Mouse (Mus musculus) G1E (cell line): ENCODE measurements around the gene C77080. TPM values are rescaled to one million over a fixed set of nuclear protein-coding genes. Genes with fewer than 3 reads are reported as not detected.
A peak's percentile ranks its signal among the peaks of the same experiment; 100 is the strongest.

Source experiments
- ATAC-seq: 2 replicates; pipeline ENCODE4 v1.8.0; 2016; ENCODE audit warnings: mild to moderate bottlenecking; ENCODE audit not compliant: insufficient number of reproducible peaks, poor library complexity, low FRiP score, severe bottlenecking; ENCODE audit errors: extremely low read depth
- DNase-seq: peaks from one replicate; pipeline ENCODE4 v3.0.0; 2012; ENCODE audit warnings: low spot score
- H3K27me3 ChIP-seq: 2 replicates; pipeline ENCODE4 v1.6.1; 2012; ENCODE audit warnings: mild to moderate bottlenecking, low read length, inconsistent platforms; ENCODE audit not compliant: insufficient read depth
- H3K36me3 ChIP-seq: replicated peaks from 2 replicates; pipeline ENCODE3; 2012; ENCODE audit warnings: mild to moderate bottlenecking, inconsistent platforms
- H3K4me1 ChIP-seq: 2 replicates; pipeline ENCODE4 v1.6.1; 2012; ENCODE audit warnings: low read depth, low read length, inconsistent platforms, mixed read lengths; ENCODE audit not compliant: insufficient read depth
- H3K4me3 ChIP-seq: 2 replicates; pipeline ENCODE4 v1.5.1; 2012; ENCODE audit warnings: low read depth, mild to moderate bottlenecking, inconsistent platforms, low read length, moderate library complexity, mixed read lengths
- H3K9me3 ChIP-seq: replicated peaks from 2 replicates; pipeline ENCODE4 v1.6.1; 2012; ENCODE audit warnings: inconsistent platforms
- CTCF ChIP-seq: IDR thresholded peaks from 2 replicates; pipeline ENCODE4 v1.5.1; 2012; ENCODE audit warnings: low read depth, low read length, inconsistent platforms, mixed read lengths
- GATA1 ChIP-seq: IDR thresholded peaks from 2 replicates; pipeline ENCODE4 v1.6.1; 2012; ENCODE audit warnings: borderline replicate concordance, low read length, inconsistent platforms, mixed read lengths
- GATA2 ChIP-seq: IDR thresholded peaks from 2 replicates; pipeline ENCODE4 v1.6.1; 2012; ENCODE audit warnings: low read depth, low read length, inconsistent platforms, borderline replicate concordance
- POLR2AphosphoS5 ChIP-seq: IDR thresholded peaks from 2 replicates; pipeline ENCODE4 v1.6.1; 2012; ENCODE audit warnings: low read depth, low read length, inconsistent platforms; ENCODE audit not compliant: insufficient replicate concordance
- TAL1 ChIP-seq: conservative IDR thresholded peaks from 2 replicates; pipeline ENCODE4 v1.6.1; 2012; ENCODE audit warnings: low read depth, low read length, inconsistent platforms, mixed read lengths
- polyA plus RNA-seq: library from polyadenylated mRNA; stranded (reverse); fragments of >175 nt; gene quantifications from 2 replicates; pipeline ENCODE4 v1.2.3, GENCODE M21; 2012
- total RNA-seq, 2 experiments: library from RNA; stranded (forward) in 1 of 2; stranded (reverse) in 1 of 2; fragments of 200-1000 nt in 1 of 2; fragments of >200 nt in 1 of 2; fragmentation: Nextera tagmentation in 1 of 2; gene quantifications; 2 replicates each; pipeline ENCODE4 v1.2.3; 2014 to 2017

C77080 gene
- total and polyA plus RNA-seq, 3 experiments = 23.6 to 196 (median 67.9) TPM

DNA sequence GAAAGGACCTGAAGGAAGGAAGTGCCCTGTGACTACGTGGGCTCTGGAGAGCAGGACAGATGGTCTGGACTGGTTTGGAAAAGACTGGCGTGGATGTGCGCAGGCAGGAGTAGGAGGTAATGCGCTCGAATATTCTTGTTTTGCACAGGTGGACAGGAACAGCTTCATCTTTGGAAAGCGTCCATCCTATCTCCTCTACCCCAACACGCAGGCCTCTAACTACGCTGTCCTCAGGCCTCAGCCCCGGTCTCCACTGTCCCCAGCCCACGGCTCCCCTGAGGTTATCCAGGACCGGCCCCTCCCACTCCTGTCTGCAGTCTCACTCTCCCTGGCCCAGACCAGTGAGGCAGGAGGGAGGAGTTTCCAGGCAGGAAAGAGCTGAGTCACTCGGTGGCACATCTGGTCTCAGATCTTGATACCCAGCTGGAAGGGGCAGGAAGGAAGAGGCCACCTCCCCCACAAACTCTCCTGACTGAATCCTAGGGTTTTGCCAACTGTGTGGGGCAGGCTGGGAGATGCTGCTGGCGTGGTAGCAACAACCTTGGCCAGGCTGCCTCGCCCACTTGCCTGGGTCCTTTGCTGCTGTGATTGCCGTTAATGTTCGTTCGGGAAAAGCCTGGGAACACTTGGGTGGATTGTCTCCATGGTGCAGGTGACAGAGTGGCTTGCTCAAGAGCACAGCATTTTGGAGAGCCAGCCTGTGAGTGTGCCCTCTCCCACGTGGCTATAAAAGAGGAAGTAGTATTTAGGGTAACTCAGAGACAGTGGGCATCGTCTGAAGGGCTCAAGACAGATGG, 2.2 kb upstream of the C77080 start:
- Histone ChIP-seq H3K27me3 (no peaks in the 10 kb centered on the region), H3K36me3 (no peaks in the 10 kb centered on the region), H3K4me3 (peak overlapping the region; percentile 66; the same call in 1 of the 2 replicates), H3K9me3 (no peaks in the 10 kb centered on the region), H3K4me1 (peaks cover 77% of the 10 kb centered on the region)
- no peak for DNase-seq
- no peak for TF ChIP-seq CTCF
- TF ChIP-seq POLR2AphosphoS5 = no peak
- no peak; the same call in 1 of the 2 replicates for TF ChIP-seq TAL1
- TF ChIP-seq GATA1 = no peak
- no peak for TF ChIP-seq GATA2
- peak; percentile 83 for ATAC-seq

DNA sequence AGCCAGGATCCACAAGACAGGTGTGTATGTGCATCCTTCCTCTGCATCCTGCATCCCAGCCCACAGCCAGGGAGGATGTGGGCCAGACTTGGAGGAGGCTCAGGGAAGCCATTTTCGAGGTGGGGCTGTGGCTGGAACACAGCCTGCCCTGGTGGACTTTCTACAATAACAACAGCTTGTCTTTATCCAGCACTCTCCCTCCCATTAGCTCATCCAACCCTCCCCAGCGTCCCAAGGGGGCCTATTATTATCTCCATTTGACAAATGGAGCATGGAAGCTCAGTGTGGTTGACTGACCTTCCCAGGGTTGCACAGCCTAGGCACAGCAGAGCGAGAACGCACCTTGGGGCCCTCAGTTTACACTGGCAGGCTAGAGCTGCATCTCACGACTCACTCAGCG, 526 bp downstream of the C77080 start:
- Histone ChIP-seq H3K4me1 (peaks cover 76% of the 10 kb centered on the region), H3K4me3 (peak overlapping the region; percentile 55; the same call in 1 of the 2 replicates), H3K27me3 (no peaks in the 10 kb centered on the region), H3K9me3 (no peaks in the 10 kb centered on the region), H3K36me3 (no peaks in the 10 kb centered on the region)
- TF ChIP-seq GATA1 = no peak
- TF ChIP-seq GATA2 = no peak
- TF ChIP-seq CTCF = no peak
- no peak for TF ChIP-seq TAL1
- TF ChIP-seq POLR2AphosphoS5 = no peak
- ATAC-seq (no peak), DNase-seq (no peak)

GRCm38 (mm10) chr4:129259101-129259500, 2.1 kb downstream of the C77080 start:
- H3K36me3 ChIP-seq = no peaks in the 10 kb centered on the region
- TF ChIP-seq POLR2AphosphoS5 (no peak), GATA1 (no peak), GATA2 (no peak), TAL1 (no peak), CTCF (no peak)
- peaks cover 82% of the 10 kb centered on the region for H3K4me1 ChIP-seq
- ATAC-seq = no peak
- no peaks in the 10 kb centered on the region for H3K9me3 ChIP-seq
- no peaks in the 10 kb centered on the region for H3K27me3 ChIP-seq
- DNase-seq = no peak
- H3K4me3 ChIP-seq = no peak overlapping the region

- peak; percentile 82 for ATAC-seq
- TF ChIP-seq GATA2 (no peak), TAL1 (0 out of 2 replicates have a peak, but pooled peaks have one; percentile 19)
- no peaks in the 10 kb centered on the region for H3K27me3 ChIP-seq
- peak overlapping the region; percentile 64; the same call in 1 of the 2 replicates for H3K4me3 ChIP-seq
- H3K9me3 ChIP-seq = no peaks in the 10 kb centered on the region
- peaks cover 78% of the 10 kb centered on the region for H3K4me1 ChIP-seq
- peak; percentile 78 for DNase-seq
- no peaks in the 10 kb centered on the region for H3K36me3 ChIP-seq
These were observed 4.5 kb downstream of the C77080 start for GRCm38 (mm10) chr4:129256450-129257380.

DNA sequence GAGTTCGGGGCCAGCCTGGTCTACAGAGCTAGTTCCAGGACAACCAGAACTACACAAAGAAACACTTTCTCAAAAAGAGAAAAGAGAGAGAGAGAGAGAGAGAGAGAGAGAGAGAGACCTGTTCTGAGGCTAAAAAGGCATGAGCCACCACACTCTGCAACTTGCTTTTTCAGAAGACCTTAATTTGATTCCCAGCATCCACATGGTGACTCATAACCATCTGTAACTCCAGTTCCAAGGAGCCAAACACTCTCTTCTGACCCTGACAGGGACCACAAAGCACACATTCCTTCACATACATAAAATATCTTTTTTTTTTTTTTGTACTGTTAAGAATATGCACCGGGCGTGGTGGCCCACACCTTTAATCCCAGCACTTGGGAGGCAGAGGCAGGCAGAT, 6.6 kb downstream of the C77080 start:
- no peak for TF ChIP-seq GATA1
- TF ChIP-seq POLR2AphosphoS5 = no peak
- no peak for TF ChIP-seq CTCF
- no peak for TF ChIP-seq GATA2
- no peak for TF ChIP-seq TAL1

GRCm38 (mm10) chr4:129252492-129252891, 8.7 kb downstream of the C77080 start:
- no peaks in the 10 kb centered on the region for H3K9me3 ChIP-seq
- DNase-seq (no peak), ATAC-seq (no peak)
- TF ChIP-seq GATA1 (no peak), CTCF (no peak), POLR2AphosphoS5 (no peak), GATA2 (no peak), TAL1 (no peak)
- H3K36me3 ChIP-seq = no peaks in the 10 kb centered on the region
- H3K27me3 ChIP-seq = no peaks in the 10 kb centered on the region
- peaks cover 88% of the 10 kb centered on the region for H3K4me1 ChIP-seq
- H3K4me3 ChIP-seq = no peak overlapping the region

More for the DNA sequence above, 6.6 kb downstream of the C77080 start:
- Histone ChIP-seq H3K27me3 (no peaks in the 10 kb centered on the region), H3K4me1 (peaks cover 77% of the 10 kb centered on the region), H3K4me3 (no peak overlapping the region), H3K36me3 (no peaks in the 10 kb centered on the region), H3K9me3 (no peaks in the 10 kb centered on the region)
- DNase-seq = no peak
- ATAC-seq = no peak
